Mouse (Mus musculus): ENCODE data around the gene Ccr7. TPM values are rescaled to one million over a fixed set of nuclear protein-coding genes. Genes with fewer than 3 reads are reported as not detected.

Ccr7 gene
- polyA plus RNA-seq, 1 experiment from 2014 or later: 0.44 TPM

- ATAC-seq: no peak
- Histone ChIP-seq H3K4me1 (peaks cover 17% of the 10 kb centered on the region), H3K36me3 (no peaks in the 10 kb centered on the region), H3K4me2 (no peak overlapping the region), H3K27me3 (replicated peaks) (no peaks in the 10 kb centered on the region), H3K4me3 (no peak overlapping the region), H3K9me3 (replicated peaks) (no peaks in the 10 kb centered on the region), H3K27ac (no peak overlapping the region), H3K9ac (no peak overlapping the region)
- WGBS (ENCODE audit: insufficient replicate concordance): 58% methylated on average over 20 of the region's 20 CpGs
These were observed 34.2 kb downstream of the Ccr7 start for GRCm38 (mm10) chr11:99120524-99121217.

- no peaks in the 10 kb centered on the region for H3K27me3 ChIP-seq (replicated peaks)
- no peak overlapping the region for H3K27ac ChIP-seq
- H3K9ac ChIP-seq: no peak overlapping the region
- no peak overlapping the region for H3K4me3 ChIP-seq
- no peak overlapping the region for H3K4me2 ChIP-seq
- H3K4me1 ChIP-seq: peaks cover under 1% of the 10 kb centered on the region; the same call in 1 of the 2 replicates
- no peaks in the 10 kb centered on the region for H3K36me3 ChIP-seq
- 74% methylated on average over 7 of the region's 7 CpGs for WGBS (ENCODE audit: insufficient replicate concordance)
- no peaks in the 10 kb centered on the region for H3K9me3 ChIP-seq (replicated peaks)
- no peak for ATAC-seq
These were observed 35.9 kb downstream of the Ccr7 start for GRCm38 (mm10) chr11:99118963-99119362.

GRCm38 (mm10) chr11:99118420-99118819 lies 36.5 kb downstream of the Ccr7 start:
- Histone ChIP-seq H3K4me2 (no peak overlapping the region), H3K27me3 (replicated peaks) (no peaks in the 10 kb centered on the region), H3K27ac (no peak overlapping the region), H3K9ac (no peak overlapping the region), H3K4me1 (no peaks in the 10 kb centered on the region), H3K9me3 (replicated peaks) (no peaks in the 10 kb centered on the region), H3K4me3 (no peak overlapping the region), H3K36me3 (no peaks in the 10 kb centered on the region)
- no peak for ATAC-seq
- WGBS (ENCODE audit: insufficient replicate concordance): 78% methylated on average over 1 of the region's 1 CpGs

- Histone ChIP-seq H3K36me3 (no peaks in the 10 kb centered on the region), H3K4me3 (no peak overlapping the region), H3K27ac (no peak overlapping the region), H3K9ac (no peak overlapping the region), H3K9me3 (replicated peaks) (no peaks in the 10 kb centered on the region), H3K4me2 (no peak overlapping the region), H3K27me3 (replicated peaks) (no peaks in the 10 kb centered on the region), H3K4me1 (0 out of 2 replicates have a peak, but pooled peaks cover under 1% of the 10 kb centered on the region)
- no peak for ATAC-seq
- 78% methylated on average over 7 of the region's 7 CpGs for WGBS (ENCODE audit: insufficient replicate concordance)
These were observed 37.0 kb downstream of the Ccr7 start for GRCm38 (mm10) chr11:99117907-99118306.

GRCm38 (mm10) chr11:99115940-99116339 lies 38.9 kb downstream of the Ccr7 start:
- Histone ChIP-seq H3K9me3 (replicated peaks) (no peaks in the 10 kb centered on the region), H3K4me2 (no peak overlapping the region), H3K27ac (no peak overlapping the region), H3K27me3 (replicated peaks) (no peaks in the 10 kb centered on the region), H3K9ac (no peak overlapping the region), H3K4me3 (no peak overlapping the region), H3K4me1 (0 out of 2 replicates have a peak, but pooled peaks cover 6% of the 10 kb centered on the region), H3K36me3 (no peaks in the 10 kb centered on the region)
- 56% methylated on average over 6 of the region's 6 CpGs for WGBS (ENCODE audit: insufficient replicate concordance)
- no peak for ATAC-seq

GRCm38 (mm10) chr11:99113111-99113510 lies 41.8 kb downstream of the Ccr7 start:
- Histone ChIP-seq H3K9ac (no peak overlapping the region), H3K36me3 (no peaks in the 10 kb centered on the region), H3K4me1 (0 out of 2 replicates have a peak, but pooled peaks cover 6% of the 10 kb centered on the region), H3K27ac (0 out of 2 replicates have a peak overlapping the region, but pooled peaks have one; percentile 10), H3K27me3 (replicated peaks) (no peaks in the 10 kb centered on the region), H3K9me3 (replicated peaks) (no peaks in the 10 kb centered on the region), H3K4me2 (no peak overlapping the region), H3K4me3 (no peak overlapping the region)
- 52% methylated on average over 3 of the region's 3 CpGs for WGBS (ENCODE audit: insufficient replicate concordance)
- ATAC-seq: no peak

GRCm38 (mm10) chr11:99112700-99113099 lies 42.2 kb downstream of the Ccr7 start:
- no peaks in the 10 kb centered on the region for H3K9me3 ChIP-seq (replicated peaks)
- no peaks in the 10 kb centered on the region for H3K27me3 ChIP-seq (replicated peaks)
- WGBS (ENCODE audit: insufficient replicate concordance): 46% methylated on average over 5 of the region's 5 CpGs
- no peak overlapping the region for H3K27ac ChIP-seq
- H3K4me3 ChIP-seq: no peak overlapping the region
- H3K36me3 ChIP-seq: no peaks in the 10 kb centered on the region
- 0 out of 2 replicates have a peak, but pooled peaks cover 6% of the 10 kb centered on the region for H3K4me1 ChIP-seq
- ATAC-seq: no peak
- H3K4me2 ChIP-seq: no peak overlapping the region
- no peak overlapping the region for H3K9ac ChIP-seq

- no peaks in the 10 kb centered on the region for H3K27me3 ChIP-seq (replicated peaks)
- peaks cover 9% of the 10 kb centered on the region for H3K4me1 ChIP-seq
- H3K9ac ChIP-seq: no peak overlapping the region
- no peak overlapping the region for H3K27ac ChIP-seq
- whole genome bisulfite sequencing (ENCODE audit: insufficient replicate concordance): 70% methylated on average over 7 of the region's 7 CpGs
- ATAC-seq: no peak
- no peaks in the 10 kb centered on the region for H3K36me3 ChIP-seq
- H3K4me2 ChIP-seq: no peak overlapping the region
- no peak overlapping the region for H3K4me3 ChIP-seq
- H3K9me3 ChIP-seq (replicated peaks): no peaks in the 10 kb centered on the region
These were observed 43.2 kb downstream of the Ccr7 start for GRCm38 (mm10) chr11:99111631-99112030.

- Histone ChIP-seq H3K4me1 (peaks cover 14% of the 10 kb centered on the region), H3K27ac (no peak overlapping the region), H3K9ac (no peak overlapping the region), H3K9me3 (replicated peaks) (no peaks in the 10 kb centered on the region), H3K36me3 (no peaks in the 10 kb centered on the region), H3K4me2 (no peak overlapping the region), H3K27me3 (replicated peaks) (no peaks in the 10 kb centered on the region), H3K4me3 (no peak overlapping the region)
- 69% methylated on average over 11 of the region's 11 CpGs for WGBS (ENCODE audit: insufficient replicate concordance)
- ATAC-seq: no peak
These were observed 43.7 kb downstream of the Ccr7 start for GRCm38 (mm10) chr11:99111155-99111554.

- Histone ChIP-seq H3K4me2 (no peak overlapping the region), H3K4me3 (no peak overlapping the region), H3K9ac (no peak overlapping the region), H3K27me3 (replicated peaks) (no peaks in the 10 kb centered on the region; the same call in 1 of the 2 replicates), H3K9me3 (replicated peaks) (no peaks in the 10 kb centered on the region), H3K27ac (no peak overlapping the region), H3K4me1 (peaks cover 20% of the 10 kb centered on the region), H3K36me3 (no peaks in the 10 kb centered on the region)
- ATAC-seq: no peak
- 73% methylated on average over 15 of the region's 15 CpGs for WGBS (ENCODE audit: insufficient replicate concordance)
These were observed 44.3 kb downstream of the Ccr7 start for GRCm38 (mm10) chr11:99110370-99111110.

- peaks cover 25% of the 10 kb centered on the region for H3K4me1 ChIP-seq
- H3K27ac ChIP-seq: no peak overlapping the region
- no peak for ATAC-seq
- H3K4me2 ChIP-seq: no peak overlapping the region
- WGBS (ENCODE audit: insufficient replicate concordance): 48% methylated on average over 3 of the region's 3 CpGs
- no peak overlapping the region for H3K4me3 ChIP-seq
- H3K9ac ChIP-seq: no peak overlapping the region
- H3K9me3 ChIP-seq (replicated peaks): no peaks in the 10 kb centered on the region
- H3K27me3 ChIP-seq (replicated peaks): no peaks in the 10 kb centered on the region; the same call in 1 of the 2 replicates
- no peaks in the 10 kb centered on the region for H3K36me3 ChIP-seq
These were observed 46.6 kb downstream of the Ccr7 start for GRCm38 (mm10) chr11:99108296-99108695.

GRCm38 (mm10) chr11:99105981-99106726 lies 48.7 kb downstream of the Ccr7 start:
- Histone ChIP-seq H3K27ac (no peak overlapping the region), H3K4me2 (no peak overlapping the region), H3K9me3 (replicated peaks) (no peaks in the 10 kb centered on the region)

More at GRCm38 (mm10) chr11:99105981-99106726, 48.7 kb downstream of the Ccr7 start:
- Histone ChIP-seq H3K4me3 (no peak overlapping the region), H3K36me3 (no peaks in the 10 kb centered on the region), H3K27me3 (replicated peaks) (peaks cover 4% of the 10 kb centered on the region; the same call in 1 of the 2 replicates), H3K4me1 (peaks cover 20% of the 10 kb centered on the region), H3K9ac (no peak overlapping the region)
- 0 out of 2 replicates have a peak, but pooled peaks have one; percentile 27 for ATAC-seq
- WGBS (ENCODE audit: insufficient replicate concordance): 42% methylated on average over 12 of the region's 12 CpGs

Measured in liver, embryonic 12.5 days (tissue).